Mouse (Mus musculus): Measurements from ENCODE around the gene D630023F18Rik. TPM values are rescaled to one million over a fixed set of nuclear protein-coding genes. Genes with fewer than 3 reads are reported as not detected.

Gene D630023F18Rik
- polyA plus RNA-seq (2012; rRNA removed), result 0.18 TPM in 1 of 2 replicates, not detected in the other

GRCm38 (mm10) chr1:65122574-65123372, at the start of gene D630023F18Rik:
Gene D630023F18Rik, minus strand, starts transcription at chr1:65123214.
- Histone ChIP-seq H3K27ac (ENCODE audit: control insufficient read depth, insufficient read depth, low read length) (no peak within 1 kb of the TSS), H3K4me3 (ENCODE audit: control insufficient read depth, insufficient read depth, low read length) (no peak within 1 kb of the TSS), H3K4me1 (replicated peaks; ENCODE audit: control insufficient read depth, insufficient read depth, low read length) (no peaks in the 10 kb centered on the region), H3K36me3 (ENCODE audit: control insufficient read depth, insufficient read depth, low read length) (no peaks in the 10 kb centered on the region), H3K27me3 (ENCODE audit: control insufficient read depth, insufficient read depth, low read length) (no peaks in the 10 kb centered on the region)
- no peak for TF ChIP-seq POLR2A (IDR thresholded peaks at IDR 0.05; ENCODE audit: control insufficient read depth, extremely low read depth, insufficient read depth, low read length, poor library complexity)
- no peak for TF ChIP-seq CTCF (IDR thresholded peaks at IDR 0.05; ENCODE audit: borderline replicate concordance, control insufficient read depth, extremely low read depth, insufficient read depth, low read length, poor library complexity)
- 40% methylated on average over 9 of the region's 9 CpGs for WGBS
- no peak for DNase-seq

GRCm38 (mm10) chr1:65171579-65171978, 48.6 kb upstream of the D630023F18Rik start:
- H3K36me3 ChIP-seq (ENCODE audit: control insufficient read depth, insufficient read depth, low read length), result no peaks in the 10 kb centered on the region
- H3K4me1 ChIP-seq (replicated peaks; ENCODE audit: control insufficient read depth, insufficient read depth, low read length), result no peaks in the 10 kb centered on the region
- no peak for TF ChIP-seq CTCF (IDR thresholded peaks at IDR 0.05; ENCODE audit: borderline replicate concordance, control insufficient read depth, extremely low read depth, insufficient read depth, low read length, poor library complexity)
- no peak for TF ChIP-seq POLR2A (IDR thresholded peaks at IDR 0.05; ENCODE audit: control insufficient read depth, extremely low read depth, insufficient read depth, low read length, poor library complexity)
- DNase-seq, result no peak
- H3K27ac ChIP-seq (ENCODE audit: control insufficient read depth, insufficient read depth, low read length), result no peak overlapping the region
- WGBS, result 95% methylated on average over 4 of the region's 4 CpGs
- no peaks in the 10 kb centered on the region for H3K27me3 ChIP-seq (ENCODE audit: control insufficient read depth, insufficient read depth, low read length)
- H3K4me3 ChIP-seq (ENCODE audit: control insufficient read depth, insufficient read depth, low read length), result no peak overlapping the region

- no peak for DNase-seq
- H3K4me1 ChIP-seq (replicated peaks; ENCODE audit: control insufficient read depth, insufficient read depth, low read length), result no peaks in the 10 kb centered on the region
- H3K27me3 ChIP-seq (ENCODE audit: control insufficient read depth, insufficient read depth, low read length), result no peaks in the 10 kb centered on the region
- H3K27ac ChIP-seq (ENCODE audit: control insufficient read depth, insufficient read depth, low read length), result no peak overlapping the region
- TF ChIP-seq POLR2A (IDR thresholded peaks at IDR 0.05; ENCODE audit: control insufficient read depth, extremely low read depth, insufficient read depth, low read length, poor library complexity), result no peak
- TF ChIP-seq CTCF (IDR thresholded peaks at IDR 0.05; ENCODE audit: borderline replicate concordance, control insufficient read depth, extremely low read depth, insufficient read depth, low read length, poor library complexity), result no peak
- H3K36me3 ChIP-seq (ENCODE audit: control insufficient read depth, insufficient read depth, low read length), result peaks cover 2% of the 10 kb centered on the region
- 94% methylated on average over 5 of the region's 5 CpGs for WGBS
- H3K4me3 ChIP-seq (ENCODE audit: control insufficient read depth, insufficient read depth, low read length), result no peak overlapping the region
Observed at GRCm38 (mm10) chr1:65169947-65170346, 46.9 kb upstream of the D630023F18Rik start.

- no peak for TF ChIP-seq CTCF (IDR thresholded peaks at IDR 0.05; ENCODE audit: borderline replicate concordance, control insufficient read depth, extremely low read depth, insufficient read depth, low read length, poor library complexity)
- no peaks in the 10 kb centered on the region for H3K4me1 ChIP-seq (replicated peaks; ENCODE audit: control insufficient read depth, insufficient read depth, low read length)
- no peak overlapping the region for H3K27ac ChIP-seq (ENCODE audit: control insufficient read depth, insufficient read depth, low read length)
- no peak for DNase-seq
- no peak overlapping the region for H3K4me3 ChIP-seq (ENCODE audit: control insufficient read depth, insufficient read depth, low read length)
- H3K27me3 ChIP-seq (ENCODE audit: control insufficient read depth, insufficient read depth, low read length), result no peaks in the 10 kb centered on the region
- WGBS, result 94% methylated on average over 7 of the region's 7 CpGs
- H3K36me3 ChIP-seq (ENCODE audit: control insufficient read depth, insufficient read depth, low read length), result peaks cover 6% of the 10 kb centered on the region
Observed at GRCm38 (mm10) chr1:65169536-65169935, 46.5 kb upstream of the D630023F18Rik start.

GRCm38 (mm10) chr1:65167496-65167895, 44.5 kb upstream of the D630023F18Rik start:
- H3K27me3 ChIP-seq (ENCODE audit: control insufficient read depth, insufficient read depth, low read length), result no peaks in the 10 kb centered on the region
- TF ChIP-seq CTCF (IDR thresholded peaks at IDR 0.05; ENCODE audit: borderline replicate concordance, control insufficient read depth, extremely low read depth, insufficient read depth, low read length, poor library complexity) (no peak), POLR2A (IDR thresholded peaks at IDR 0.05; ENCODE audit: control insufficient read depth, extremely low read depth, insufficient read depth, low read length, poor library complexity) (no peak)
- no peak overlapping the region for H3K4me3 ChIP-seq (ENCODE audit: control insufficient read depth, insufficient read depth, low read length)
- peaks cover 14% of the 10 kb centered on the region for H3K36me3 ChIP-seq (ENCODE audit: control insufficient read depth, insufficient read depth, low read length)
- 92% methylated on average over 1 of the region's 1 CpGs for WGBS
- H3K27ac ChIP-seq (ENCODE audit: control insufficient read depth, insufficient read depth, low read length), result no peak overlapping the region
- no peak for DNase-seq
- H3K4me1 ChIP-seq (replicated peaks; ENCODE audit: control insufficient read depth, insufficient read depth, low read length), result no peaks in the 10 kb centered on the region

GRCm38 (mm10) chr1:65162210-65162609, 39.2 kb upstream of the D630023F18Rik start:
- Histone ChIP-seq H3K36me3 (ENCODE audit: control insufficient read depth, insufficient read depth, low read length) (peaks cover 26% of the 10 kb centered on the region), H3K4me1 (replicated peaks; ENCODE audit: control insufficient read depth, insufficient read depth, low read length) (no peaks in the 10 kb centered on the region), H3K4me3 (ENCODE audit: control insufficient read depth, insufficient read depth, low read length) (no peak overlapping the region), H3K27ac (ENCODE audit: control insufficient read depth, insufficient read depth, low read length) (no peak overlapping the region), H3K27me3 (ENCODE audit: control insufficient read depth, insufficient read depth, low read length) (no peaks in the 10 kb centered on the region)
- TF ChIP-seq CTCF (IDR thresholded peaks at IDR 0.05; ENCODE audit: borderline replicate concordance, control insufficient read depth, extremely low read depth, insufficient read depth, low read length, poor library complexity) (no peak), POLR2A (IDR thresholded peaks at IDR 0.05; ENCODE audit: control insufficient read depth, extremely low read depth, insufficient read depth, low read length, poor library complexity) (no peak)
- no peak for DNase-seq
- WGBS, result 100% methylated on average over 1 of the region's 1 CpGs

All from thymus, adult 2 months (tissue).